Mouse (Mus musculus) left cerebral cortex, postnatal 4 days (tissue): ENCODE data around the gene Phb2. TPM values are rescaled to one million over a fixed set of nuclear protein-coding genes. Genes with fewer than 3 reads are reported as not detected.

Experiments
- DNase-seq: peaks from one replicate; pipeline ENCODE4 v3.0.0-alpha.2; 2022
- intact Hi-C: fragments of 180-260 bp; cut with DNase I; formaldehyde crosslinking; loops from one replicate; pipeline ENCODE4 v1.15.1; 2025
- total RNA-seq, 2 experiments: library from RNA; stranded (reverse); gene quantifications; 2 replicates each; pipeline ENCODE4 v1.2.3; 2021

The Phb2 gene
- total RNA-seq, 2 experiments from 2014 or later: 169 to 170 TPM

DNA sequence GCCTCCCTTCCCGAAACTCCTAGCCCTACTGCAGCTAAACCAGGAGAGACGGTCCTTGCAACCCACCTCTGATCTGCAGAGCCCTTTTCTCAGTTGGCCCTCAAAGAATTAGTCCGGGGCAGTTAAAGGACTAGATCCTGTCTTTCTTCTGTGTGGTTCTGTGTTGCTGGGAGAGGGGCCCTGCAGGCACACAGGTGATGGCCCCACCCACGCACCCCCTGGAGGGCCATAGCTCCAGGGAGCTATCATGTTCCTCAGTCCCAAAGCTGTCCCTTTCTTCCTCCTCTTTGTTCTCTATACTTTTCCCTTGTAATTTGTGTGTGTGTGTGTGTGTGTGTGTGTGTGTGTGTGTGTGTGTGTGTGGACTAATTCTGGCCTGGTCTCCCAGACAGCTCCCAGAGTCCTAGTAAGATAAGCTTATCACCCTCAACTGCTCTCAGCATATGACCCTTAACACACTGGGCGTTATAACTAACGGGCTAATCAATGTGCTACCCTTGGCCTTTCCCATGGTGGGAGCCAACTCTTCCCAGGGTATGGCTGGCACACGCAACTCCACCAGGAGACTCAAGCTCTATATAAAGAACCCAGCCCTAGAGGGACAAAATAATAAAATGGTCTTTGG, 7.3 kb downstream of the Phb2 start:
- no peak for DNase-seq
- intact Hi-C loops: no loop called here

DNA sequence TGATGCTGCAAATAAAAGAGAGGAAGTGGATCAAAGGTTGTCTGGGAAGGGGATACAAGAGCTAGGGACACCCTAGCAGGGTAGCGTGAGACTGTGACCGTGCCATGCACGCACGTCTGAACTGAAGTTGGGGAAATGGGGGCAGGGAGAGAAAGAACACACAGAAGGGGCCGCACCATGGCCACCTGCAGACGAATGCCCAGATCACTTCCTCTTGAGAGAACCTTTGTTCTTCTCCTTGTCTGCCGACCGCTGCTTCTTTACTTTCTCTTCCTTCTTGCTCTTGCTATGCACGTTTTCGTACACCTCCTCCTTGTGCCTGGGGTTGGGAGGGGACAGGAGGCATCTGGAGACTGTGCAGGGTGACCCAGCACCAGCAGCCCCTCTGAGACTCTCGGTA, 8.8 kb downstream of the Phb2 start:
- intact Hi-C loops: no loop called here
- no peak for DNase-seq

DNA sequence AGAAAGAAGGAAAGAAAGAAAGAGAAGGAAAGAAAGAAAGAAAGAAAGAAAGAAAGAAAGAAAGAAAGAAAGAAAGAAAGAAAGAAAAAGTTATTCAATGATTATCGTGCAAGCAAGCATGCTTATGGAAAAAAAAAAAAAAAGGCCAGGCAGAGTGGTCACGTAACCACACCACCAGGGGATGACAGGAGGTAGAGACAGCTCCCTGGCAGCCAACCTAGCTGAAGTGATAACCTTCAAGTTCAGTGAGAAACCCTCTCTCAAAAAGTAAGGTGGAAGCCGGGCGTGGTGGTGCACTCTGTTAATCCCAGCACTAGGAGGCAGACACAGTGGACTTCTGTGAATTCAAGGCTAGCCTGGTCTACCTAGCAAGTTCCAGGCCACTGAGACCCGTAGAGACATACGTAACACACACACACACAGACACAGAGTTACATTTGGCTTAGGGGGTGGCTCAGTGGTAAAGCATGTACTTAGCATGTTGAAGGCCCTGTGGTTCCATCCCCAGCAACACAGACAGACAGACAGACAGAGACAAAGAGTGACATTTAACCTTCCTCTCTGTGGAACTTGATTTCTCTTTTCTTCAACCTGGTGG, 10.8 kb downstream of the Phb2 start:
- intact Hi-C loops: no loop called here
- no peak for DNase-seq

DNA sequence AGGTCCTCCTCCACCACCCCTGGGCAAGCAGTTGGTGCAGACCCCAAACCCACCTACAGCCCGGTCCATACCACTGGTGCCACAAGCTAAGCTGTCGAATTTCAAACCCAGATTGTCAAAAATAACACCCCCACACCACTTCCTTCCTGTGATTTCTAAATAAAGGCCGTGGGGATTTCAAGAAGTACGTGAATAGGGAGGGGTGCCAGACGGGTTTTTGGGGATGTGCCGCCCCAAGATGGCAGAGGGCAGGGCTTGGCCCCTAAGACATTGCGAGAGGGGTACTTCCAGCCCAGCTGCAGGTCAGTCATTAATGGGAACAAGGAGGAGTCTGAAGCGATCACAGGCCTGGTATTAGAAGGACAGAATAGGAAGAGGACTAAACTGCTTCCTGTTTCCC, 11.4 kb downstream of the Phb2 start:
- intact Hi-C loops: no loop called here
- DNase-seq: no peak

DNA sequence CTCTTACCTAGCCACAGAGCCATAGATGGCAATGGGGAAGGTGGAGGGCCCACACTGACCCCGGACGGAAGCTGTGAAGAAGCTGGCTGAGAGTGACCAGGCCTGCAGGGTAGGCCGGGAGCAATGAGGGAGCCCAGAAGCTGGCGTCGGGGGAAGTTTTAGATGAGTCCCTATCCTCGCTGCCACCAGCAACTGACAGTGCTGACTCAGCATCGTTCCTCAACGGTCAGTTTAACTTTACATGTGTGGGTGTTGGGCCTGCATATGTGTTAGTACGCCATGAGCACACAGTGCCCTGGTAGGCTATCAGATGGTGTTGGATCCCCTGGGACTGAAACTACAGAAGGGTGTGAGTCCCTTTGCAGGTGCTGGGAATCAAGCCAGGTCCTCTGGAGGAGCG, 12.3 kb downstream of the Phb2 start:
- DNase-seq: no peak
- intact Hi-C loops: no loop called here

DNA sequence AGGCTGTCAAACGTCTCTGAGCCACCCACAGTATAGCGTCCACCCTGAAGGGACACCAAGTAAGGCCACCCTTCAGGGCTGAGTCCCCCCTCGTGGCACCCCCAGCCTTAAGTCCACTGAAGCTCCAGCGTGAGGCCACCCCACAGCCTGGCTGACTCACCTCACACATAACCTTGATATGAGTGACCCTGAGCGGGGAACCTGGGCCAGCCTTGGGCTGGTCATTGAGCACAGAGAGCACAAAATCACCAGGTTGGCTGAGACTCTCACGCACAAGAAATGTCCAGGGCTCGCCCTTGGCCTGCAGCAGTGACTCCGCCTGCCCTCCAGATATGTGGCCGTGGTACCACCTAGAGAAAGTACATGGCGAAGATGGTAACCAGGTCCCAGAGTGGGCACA, 16.5 kb downstream of the Phb2 start:
- DNase-seq: no peak
- intact Hi-C loops: no loop called here

DNA sequence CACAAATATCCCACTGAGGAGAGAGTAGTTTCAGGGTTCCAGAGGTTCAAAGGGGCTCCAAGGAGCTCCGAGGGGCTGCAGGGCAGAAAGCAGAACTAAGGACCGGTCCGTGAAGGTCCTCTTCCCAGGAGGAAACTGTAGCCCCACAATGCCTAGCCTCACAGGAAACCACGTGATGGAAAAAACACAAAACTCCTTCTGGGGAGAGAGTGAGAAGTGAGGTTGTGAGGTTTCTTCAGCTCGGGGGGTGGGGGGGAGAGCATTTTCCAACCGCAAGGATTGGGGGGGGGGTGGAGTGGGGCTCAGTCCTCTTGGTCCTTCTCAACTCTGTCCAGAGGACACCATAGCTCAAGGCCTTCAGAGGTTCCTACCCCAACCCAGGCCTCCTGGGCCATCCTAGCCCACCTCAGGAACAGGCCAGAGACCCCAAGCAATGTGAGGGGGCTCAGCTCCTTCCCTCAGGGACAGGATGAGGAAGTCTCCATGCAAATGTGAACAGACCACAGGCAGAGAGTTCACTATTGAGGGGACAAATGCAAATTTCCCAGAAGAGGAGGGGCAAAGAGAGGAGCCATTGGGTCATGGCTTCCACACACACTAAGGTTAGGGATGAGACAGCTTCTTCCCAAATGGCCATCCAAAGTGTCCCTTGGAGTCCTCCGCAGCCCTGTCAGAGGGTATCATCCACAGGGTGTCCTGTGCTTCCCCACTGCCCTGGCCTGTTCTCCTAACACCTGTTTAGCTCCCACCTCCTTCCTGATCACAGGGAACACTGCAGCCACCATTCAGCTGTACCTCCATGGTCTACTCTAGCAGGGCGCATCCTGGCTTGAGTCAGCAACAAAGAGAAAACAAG, 17.9 kb downstream of the Phb2 start:
- intact Hi-C loops: no loop called here
- no peak for DNase-seq

DNA sequence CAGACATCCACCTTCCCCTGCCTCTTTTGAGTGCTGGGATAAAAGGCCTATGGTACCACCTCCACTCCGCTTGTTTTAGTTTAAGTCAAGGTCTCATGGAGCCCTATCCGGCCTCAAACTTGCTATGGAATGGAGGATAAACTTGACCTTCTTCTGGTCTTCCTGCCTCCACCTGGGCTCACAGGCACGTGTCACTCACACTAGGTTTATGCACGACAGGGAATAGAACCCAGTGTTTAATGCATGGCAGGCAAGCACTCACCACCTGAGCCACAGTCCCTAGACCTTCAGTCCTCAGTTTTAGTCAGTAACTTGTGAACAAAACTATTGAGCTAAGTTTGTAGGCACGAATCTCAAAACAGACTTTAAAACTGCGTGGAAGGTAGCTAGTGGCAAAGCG, 18.9 kb downstream of the Phb2 start:
- DNase-seq: no peak
- intact Hi-C loops: no loop called here

DNA sequence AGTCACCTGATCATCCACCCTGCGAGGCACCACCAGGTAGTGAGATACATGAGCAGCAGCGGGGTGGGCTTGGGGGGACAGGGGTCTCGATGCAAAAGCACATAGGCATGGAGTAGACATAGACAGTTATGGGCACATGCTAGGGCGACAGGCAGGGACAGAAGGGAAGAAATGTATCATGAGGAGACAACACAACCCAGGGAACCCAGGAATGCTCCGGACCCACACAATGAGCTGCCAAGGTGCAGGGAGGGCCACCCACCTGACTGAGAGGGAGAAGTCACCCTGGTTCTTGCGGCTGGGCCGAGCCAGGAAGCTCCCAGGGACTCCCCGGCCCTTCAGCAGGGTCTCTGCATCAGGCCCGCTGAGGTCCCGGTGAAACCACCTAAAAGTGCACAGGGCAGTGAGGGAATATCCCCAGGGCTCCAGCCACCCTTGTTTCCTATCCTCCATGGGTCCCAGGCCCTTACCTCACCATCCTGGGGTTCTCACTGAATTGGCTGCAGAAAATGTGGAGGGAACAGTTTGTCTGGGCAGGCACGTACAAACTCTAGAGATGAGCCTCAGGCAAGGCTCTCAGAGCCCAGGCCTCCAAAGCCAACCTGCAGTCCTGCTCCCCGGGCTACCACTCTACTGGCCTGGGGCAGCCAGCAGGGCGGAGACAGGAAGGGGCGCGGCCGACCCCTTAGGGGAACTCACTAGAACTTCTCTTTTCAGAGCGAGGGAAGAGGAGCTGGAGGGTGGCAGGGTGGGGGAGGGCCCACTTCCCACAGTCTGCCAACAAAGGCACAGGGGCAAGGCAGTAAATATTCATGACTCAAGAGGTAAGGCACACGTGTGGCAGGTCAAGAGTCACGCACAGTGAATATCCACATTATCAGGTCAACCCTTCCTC, 20.6 kb downstream of the Phb2 start:
- no peak for DNase-seq
- intact Hi-C loops: no loop called here

DNA sequence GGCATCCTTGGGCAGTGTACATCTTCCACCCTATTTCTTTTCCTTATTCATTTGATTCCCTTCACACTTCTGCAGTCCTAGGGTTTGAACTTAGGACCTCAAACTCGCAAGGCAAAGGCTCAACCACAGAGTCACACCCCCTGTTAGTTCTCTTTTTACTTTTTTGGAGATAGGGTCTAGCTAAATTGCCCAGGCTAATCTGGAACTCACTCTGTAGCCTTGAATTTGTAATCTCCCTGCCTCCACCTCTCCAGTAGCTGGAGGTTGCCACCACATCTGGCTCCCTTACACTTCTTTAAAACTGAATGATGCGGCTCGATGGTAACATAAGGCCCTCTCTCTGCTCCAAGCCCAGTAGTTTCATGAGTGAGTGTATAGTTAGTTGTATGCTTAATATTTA, 22.3 kb downstream of the Phb2 start:
- DNase-seq: no peak
- intact Hi-C loops: no loop called here

DNA sequence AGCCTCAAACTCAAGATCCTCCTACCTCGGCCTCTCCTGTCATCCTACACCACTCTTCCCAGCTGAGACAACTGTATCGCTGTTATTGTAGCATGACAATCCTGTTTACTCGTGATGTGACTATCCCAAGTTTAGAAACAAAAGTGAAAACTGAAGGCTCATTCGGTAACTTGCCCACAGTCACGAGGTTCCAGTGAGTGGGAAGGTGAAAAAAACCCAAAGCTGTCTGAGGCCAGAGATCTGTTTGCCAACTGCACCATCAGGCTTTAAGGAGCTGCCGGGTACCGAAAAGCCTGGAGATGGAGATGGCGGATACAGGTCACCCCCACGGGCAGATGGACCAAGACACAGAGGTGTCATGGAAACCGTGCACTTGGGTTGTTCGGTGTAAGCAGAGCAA, 24.9 kb downstream of the Phb2 start:
- no peak for DNase-seq
- intact Hi-C loops: no loop called here

DNA sequence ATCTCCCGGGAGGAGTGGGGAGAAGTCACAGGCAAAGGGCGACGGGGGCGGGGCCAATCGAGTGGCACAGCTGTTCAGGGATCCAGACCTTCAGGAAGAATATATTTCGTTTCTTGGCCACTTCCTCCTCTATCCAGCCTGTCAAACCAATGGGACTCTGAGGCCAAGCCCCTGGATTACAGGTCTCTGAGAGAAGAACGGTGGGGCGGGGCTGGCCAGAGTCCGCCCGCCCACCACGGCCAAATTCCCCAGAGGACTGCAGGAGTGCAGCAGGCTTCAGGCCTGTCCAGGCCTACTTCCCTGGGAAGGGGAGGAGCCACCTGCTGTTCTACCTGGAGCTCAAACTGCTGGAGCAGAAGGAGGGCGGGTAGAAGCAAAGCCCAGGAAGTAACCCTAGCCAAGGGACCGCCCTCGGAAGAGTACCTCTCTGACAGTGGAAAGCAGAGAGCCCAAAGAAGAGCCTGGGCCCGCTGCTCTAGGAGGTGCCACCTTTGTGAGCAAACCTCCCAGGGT, 26.4 kb downstream of the Phb2 start, which contains the start of gene Ptpn6:
TSS of gene Ptpn6 (minus strand) at position 204 of the 513 bp plus-strand sequence.
- intact Hi-C loops: no loop called here
- DNase-seq: no peak

DNA sequence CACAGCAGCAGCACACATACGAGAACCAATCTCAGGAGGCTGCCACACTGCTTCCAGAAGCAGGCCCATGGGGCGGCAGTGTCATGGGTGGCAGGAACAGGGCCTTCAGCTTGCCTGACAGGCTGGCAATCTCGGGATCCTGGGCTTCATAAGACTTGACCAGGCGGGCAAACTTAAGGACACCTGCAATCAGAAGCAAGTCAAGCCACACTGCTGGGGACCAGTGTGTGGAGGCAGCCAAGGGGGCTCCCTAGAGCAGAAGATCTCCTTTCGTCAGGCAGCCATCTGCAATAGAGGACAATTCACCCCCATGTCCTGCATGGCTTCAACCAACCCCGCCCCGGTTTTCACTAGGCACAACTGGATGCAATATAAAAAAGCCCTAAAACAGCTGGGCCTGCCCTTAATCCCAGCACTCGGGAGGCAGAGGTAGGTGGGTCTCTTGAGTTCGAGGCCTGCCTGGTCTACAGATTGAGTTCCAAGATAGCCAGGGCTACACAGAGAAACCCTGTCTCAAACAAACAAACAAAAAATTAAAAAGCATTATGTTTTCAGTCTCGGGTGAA, 27.2 kb downstream of the Phb2 start:
- no peak for DNase-seq
- intact Hi-C loops: no loop called here

DNA sequence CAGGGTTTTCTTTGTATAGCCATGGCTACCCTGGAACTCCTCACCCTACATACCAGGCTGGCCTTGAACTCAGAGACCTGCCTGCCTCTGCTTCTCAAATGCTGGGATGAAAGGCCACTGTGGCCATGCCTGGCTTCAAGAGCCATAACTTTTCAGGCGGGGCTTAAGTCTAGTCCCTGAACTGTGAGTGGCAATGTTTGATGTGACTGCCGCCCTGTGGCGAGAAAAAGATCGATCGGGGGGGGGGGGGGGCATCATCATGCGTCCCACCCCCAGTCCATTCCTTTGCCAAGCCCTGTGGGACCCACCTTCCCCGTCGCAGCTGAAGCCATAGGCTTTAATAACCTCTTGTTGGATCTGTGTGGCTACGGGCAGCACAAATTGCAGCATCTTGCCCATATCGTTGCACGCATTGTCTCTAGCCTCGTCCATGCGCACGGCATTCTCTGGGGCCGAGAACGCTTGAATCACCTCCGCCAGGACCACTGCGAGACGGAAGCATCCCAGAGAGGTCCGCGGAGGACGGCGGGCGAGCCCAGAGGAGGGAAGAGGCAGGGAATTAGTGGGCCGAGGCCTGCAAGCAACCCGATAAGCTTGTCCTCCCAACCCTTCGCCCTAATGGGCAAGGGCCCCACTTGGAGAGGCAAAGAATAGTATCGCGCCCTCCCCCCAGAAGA, 28.2 kb downstream of the Phb2 start:
- peak; percentile 58 for DNase-seq
- intact Hi-C loops: no loop called here

DNA sequence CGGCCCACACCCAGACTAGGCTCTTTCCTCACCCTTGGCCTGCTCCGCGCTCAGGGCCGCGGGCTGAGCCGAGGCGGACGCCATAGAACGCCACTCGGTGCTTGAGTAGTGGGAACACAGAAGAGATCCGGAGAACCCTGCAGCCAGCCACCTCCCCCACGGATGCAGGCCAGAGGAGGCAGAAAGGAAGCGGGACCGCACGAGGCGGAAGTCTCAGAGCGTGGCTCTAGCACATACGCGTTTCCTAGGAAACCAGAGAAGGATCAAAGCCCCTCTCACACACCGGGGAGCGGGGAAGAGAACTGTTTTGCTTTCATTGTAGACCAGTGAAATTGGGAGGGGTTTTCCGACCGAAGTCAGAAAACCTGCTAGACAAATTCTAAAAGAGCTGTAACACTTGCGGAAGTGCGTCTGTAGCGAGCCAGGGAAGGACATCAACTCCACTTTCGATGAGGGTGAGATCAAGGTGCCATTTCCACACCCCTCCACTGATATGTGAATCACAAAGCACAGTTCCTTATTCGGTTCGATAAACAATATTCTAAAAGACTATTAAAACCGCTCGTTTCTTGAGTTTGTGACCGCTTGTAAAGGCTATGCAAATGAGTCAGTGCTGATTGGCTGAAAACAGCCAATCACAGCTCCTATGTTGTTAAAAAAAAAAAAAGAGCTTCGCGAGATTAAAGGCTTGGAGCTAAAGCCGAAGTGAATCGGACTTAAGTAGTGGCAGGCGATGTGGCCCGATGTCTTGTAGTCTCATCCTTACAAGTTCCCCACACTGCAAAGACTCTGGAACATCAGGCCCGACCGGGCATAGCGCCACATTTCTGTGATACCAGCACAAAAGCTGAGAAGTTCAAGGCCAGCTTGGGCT, 29.0 kb downstream of the Phb2 start, which contains the start of gene Grcc10:
TSS of gene Grcc10 (minus strand) at position 487 of the 874 bp plus-strand sequence.
- intact Hi-C loops: no loop called here

DNA sequence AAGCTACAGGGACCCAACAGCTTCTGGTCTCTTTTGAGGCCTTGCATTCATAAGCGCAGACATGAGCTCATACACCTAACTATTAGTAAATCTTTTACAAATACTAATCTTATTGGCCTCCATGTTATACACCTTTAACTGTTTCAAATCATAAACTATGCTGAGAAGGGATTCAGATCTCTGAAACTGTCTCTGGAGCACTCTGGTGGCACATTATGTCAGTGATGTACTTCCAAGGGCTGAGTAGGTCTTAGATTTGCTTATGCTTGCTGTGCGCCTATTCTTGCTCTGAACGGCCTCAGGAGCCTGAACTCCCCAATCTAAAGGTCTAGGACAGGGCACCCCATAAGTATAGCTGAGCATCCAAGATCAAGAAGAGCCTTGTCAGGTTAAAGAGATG, 29.7 kb downstream of the Phb2 start:
- intact Hi-C loops: no loop called here
- no peak for DNase-seq

More for the DNA sequence above, 29.0 kb downstream of the Phb2 start, which contains the start of gene Grcc10:
- DNase-seq: peak; percentile 92

DNA sequence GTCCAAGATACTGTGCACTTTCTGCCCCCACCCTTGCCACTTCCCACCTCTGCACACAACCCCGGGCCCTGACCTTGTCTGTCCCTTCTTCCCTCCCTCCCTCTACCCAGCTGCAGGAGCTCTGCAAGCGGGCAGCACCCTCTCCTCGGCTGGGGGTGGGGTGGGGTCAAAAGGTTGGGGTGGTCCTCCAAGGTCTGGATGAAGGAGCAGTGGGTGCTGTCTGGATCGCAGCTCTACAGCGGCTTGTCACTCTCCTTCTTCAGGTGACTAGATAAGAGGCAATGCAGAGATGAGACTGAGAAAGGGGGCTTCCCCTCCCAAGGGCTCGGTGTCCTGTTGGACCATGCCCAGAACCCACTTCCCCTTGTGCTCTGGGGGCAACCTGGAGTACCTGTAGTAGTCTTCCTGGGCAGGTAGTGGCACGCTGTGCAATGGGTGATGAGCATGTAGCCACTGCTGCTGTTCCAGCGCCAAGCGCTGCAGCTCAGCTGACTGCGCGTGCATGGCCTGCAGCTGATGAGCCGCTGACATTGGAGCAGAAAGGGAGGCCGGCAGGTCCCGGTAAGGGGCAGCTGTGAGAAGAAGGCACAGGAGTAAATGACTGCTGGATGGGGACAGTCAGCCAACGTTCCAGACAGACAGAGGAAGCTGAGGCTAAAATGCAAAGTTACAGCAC, 30.8 kb downstream of the Phb2 start:
- DNase-seq: no peak
- intact Hi-C loops: no loop called here

DNA sequence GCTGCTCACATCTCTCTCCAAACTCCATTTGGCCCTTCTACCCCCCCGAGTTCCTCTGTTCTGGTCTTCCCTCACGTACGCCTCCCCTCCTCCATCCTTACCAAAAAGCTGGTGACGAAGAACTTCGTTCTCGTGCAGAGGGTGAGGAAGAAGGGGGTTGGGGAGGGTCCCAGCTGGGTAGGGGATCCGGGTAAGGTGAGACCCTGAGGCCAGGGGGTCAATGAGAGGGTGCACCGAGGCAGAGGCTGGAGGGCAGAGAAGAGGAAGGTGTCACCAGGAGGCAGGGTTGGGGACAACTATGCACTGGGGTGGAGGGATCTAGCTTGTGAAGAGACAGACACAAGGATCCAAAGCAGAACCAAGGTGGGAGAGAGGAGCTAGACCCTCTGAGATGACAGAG, 31.5 kb downstream of the Phb2 start:
- intact Hi-C loops: no loop called here
- no peak for DNase-seq
